Mouse (Mus musculus) liver, embryonic 13.5 days (tissue): Measurements from ENCODE around the gene Polr3e. TPM values are rescaled to one million over a fixed set of nuclear protein-coding genes. Genes with fewer than 3 reads are reported as not detected.

Source experiments
- ATAC-seq: fragments of 200-750 bp; cut with Nextera tagmentation; 2 replicates; pipeline ENCODE4 v1.8.0; 2017; ENCODE audit warnings: low read depth, mild to moderate bottlenecking, moderate number of reproducible peaks, moderate library complexity
- DNase-seq: peaks from one replicate; pipeline ENCODE4 v3.0.0; 2022
- H3K27ac ChIP-seq: fragments of 300-500 bp; sonication (generic); 2 replicates; pipeline ENCODE4 v1.5.1; 2015; ENCODE audit warnings: moderate library complexity, mild to moderate bottlenecking, inconsistent platforms
- H3K27me3 ChIP-seq: fragments of 300-500 bp; sonication (generic); 2 replicates; pipeline ENCODE4 v1.6.1; 2015; ENCODE audit warnings: mild to moderate bottlenecking, inconsistent platforms
- H3K36me3 ChIP-seq: fragments of 300-500 bp; sonication (generic); 2 replicates; pipeline ENCODE4 v1.6.1; 2015; ENCODE audit warnings: mild to moderate bottlenecking, inconsistent platforms
- H3K4me1 ChIP-seq: fragments of 300-500 bp; sonication (generic); replicated peaks from 2 replicates; pipeline ENCODE4 v1.6.1; 2015; ENCODE audit warnings: inconsistent platforms
- H3K4me2 ChIP-seq: fragments of 300-500 bp; sonication (generic); 2 replicates; pipeline ENCODE4 v1.6.1; 2015; ENCODE audit warnings: inconsistent platforms, mild to moderate bottlenecking, moderate library complexity
- H3K4me3 ChIP-seq: fragments of 300-500 bp; sonication (generic); replicated peaks from 2 replicates; pipeline ENCODE4 v1.5.1; 2015; ENCODE audit warnings: mild to moderate bottlenecking, inconsistent platforms
- H3K9ac ChIP-seq: fragments of 300-500 bp; sonication (generic); 2 replicates; pipeline ENCODE4 v1.6.1; 2015; ENCODE audit warnings: mild to moderate bottlenecking, inconsistent platforms
- H3K9me3 ChIP-seq: fragments of 300-500 bp; sonication (generic); replicated peaks from 2 replicates; pipeline ENCODE4 v1.6.1; 2016; ENCODE audit warnings: inconsistent platforms
- WGBS: fragments of 180-500 bp; shearing (Covaris S2); methylation state at CpG from one replicate; pipeline ENCODE4 v1.1.7; 2015; ENCODE audit not compliant: insufficient replicate concordance; 5-methylcytosine and 5-hydroxymethylcytosine counted together
- polyA plus RNA-seq: library from polyadenylated mRNA; unstranded; fragments of >200 nt; fragmentation: Nextera tagmentation; extraction: Ambion mirVana; gene quantifications from 2 replicates; pipeline ENCODE4 v1.2.1, GENCODE M21; 2015

Gene Polr3e
- polyA plus RNA-seq, 1 experiment from 2014 or later = 19.3 TPM

GRCm38 (mm10) chr7:120980041-120980440 lies 62.5 kb downstream of the Polr3e start:
- ATAC-seq (peak; percentile 83), DNase-seq (peak; percentile 80)
- 14% methylated on average over 4 of the region's 4 CpGs for WGBS
- Histone ChIP-seq H3K9me3 (no peaks in the 10 kb centered on the region), H3K27me3 (no peaks in the 10 kb centered on the region; the same call in 1 of the 2 replicates), H3K4me2 (peak overlapping the region; percentile 83), H3K9ac (peak overlapping the region; percentile 95), H3K27ac (peak overlapping the region; percentile 98), H3K4me3 (peak overlapping the region; percentile 95), H3K36me3 (peaks cover 12% of the 10 kb centered on the region), H3K4me1 (peaks cover 59% of the 10 kb centered on the region)

- Histone ChIP-seq H3K4me1 (peaks cover 50% of the 10 kb centered on the region), H3K36me3 (peaks cover 12% of the 10 kb centered on the region), H3K9ac (peak overlapping the region; percentile 95), H3K4me2 (peak overlapping the region; percentile 83), H3K4me3 (peak overlapping the region; percentile 95), H3K9me3 (no peaks in the 10 kb centered on the region), H3K27ac (peak overlapping the region; percentile 98), H3K27me3 (no peaks in the 10 kb centered on the region; the same call in 1 of the 2 replicates)
- WGBS = 3% methylated on average over 39 of the region's 39 CpGs
- peak; percentile 69 for DNase-seq
- ATAC-seq = peak; percentile 61
Observed at GRCm38 (mm10) chr7:120980931-120981924, 63.7 kb downstream of the Polr3e start.

- peak within 1 kb of the TSS; percentile 98 for H3K27ac ChIP-seq
- peaks cover under 1% of the 10 kb centered on the region; the same call in 1 of the 2 replicates for H3K27me3 ChIP-seq
- peak within 1 kb of the TSS; percentile 95 for H3K4me3 ChIP-seq
- H3K36me3 ChIP-seq = peaks cover 12% of the 10 kb centered on the region
- peaks cover 40% of the 10 kb centered on the region for H3K4me1 ChIP-seq
- no peaks in the 10 kb centered on the region for H3K9me3 ChIP-seq
- peak within 1 kb of the TSS; percentile 83 for H3K4me2 ChIP-seq
- H3K9ac ChIP-seq = peak within 1 kb of the TSS; percentile 95
- DNase-seq (peak; percentile 98), ATAC-seq (peak; percentile 87)
- WGBS = under 1% methylated on average over 46 of the region's 46 CpGs
Observed at GRCm38 (mm10) chr7:120982200-120982841, 64.8 kb downstream of the Polr3e start, which contains the start of the genes Cdr2 and Mfsd13b. TSS of gene Cdr2 (minus strand) at chr7:120982312. TSS of gene Mfsd13b (plus strand) at chr7:120982509.

- H3K27ac ChIP-seq = peak overlapping the region; percentile 78
- H3K9ac ChIP-seq = peak overlapping the region; percentile 86
- DNase-seq (no peak), ATAC-seq (no peak)
- peak overlapping the region; percentile 83 for H3K4me2 ChIP-seq
- H3K4me1 ChIP-seq = peaks cover 34% of the 10 kb centered on the region
- peaks cover 10% of the 10 kb centered on the region for H3K36me3 ChIP-seq
- H3K27me3 ChIP-seq = peaks cover 6% of the 10 kb centered on the region; the same call in 1 of the 2 replicates
- peak overlapping the region; percentile 95 for H3K4me3 ChIP-seq
- 6% methylated on average over 7 of the region's 7 CpGs for WGBS
- H3K9me3 ChIP-seq = no peaks in the 10 kb centered on the region
Observed at GRCm38 (mm10) chr7:120982968-120983367, 65.4 kb downstream of the Polr3e start.

GRCm38 (mm10) chr7:120991191-120991590 lies 73.6 kb downstream of the Polr3e start:
- WGBS = 74% methylated on average over 8 of the region's 8 CpGs
- H3K4me1 ChIP-seq = no peaks in the 10 kb centered on the region
- ATAC-seq (no peak), DNase-seq (no peak)
- H3K36me3 ChIP-seq = no peaks in the 10 kb centered on the region
- no peak overlapping the region for H3K4me2 ChIP-seq
- H3K27ac ChIP-seq = no peak overlapping the region
- H3K9me3 ChIP-seq = peaks cover 3% of the 10 kb centered on the region; the same call in 1 of the 2 replicates
- no peak overlapping the region for H3K9ac ChIP-seq
- H3K4me3 ChIP-seq = no peak overlapping the region
- 0 out of 2 replicates have a peak, but pooled peaks cover 8% of the 10 kb centered on the region for H3K27me3 ChIP-seq

Other genes starting within 250 kb of the Polr3e start
- 0.08 and 0.09 TPM in 2 replicates for gene Pdzd9, start 247.4 kb upstream of the Polr3e start, polyA plus RNA-seq
- 7.4 and 8.8 TPM in 2 replicates for gene Mosmo, start 240.1 kb upstream of the Polr3e start, polyA plus RNA-seq
- gene Vwa3a, start 178.4 kb upstream of the Polr3e start, polyA plus RNA-seq = 0.02 and 0.03 TPM in 2 replicates
- not detected in 2 replicates for gene Gm5737, start 105.4 kb upstream of the Polr3e start, polyA plus RNA-seq
- 42.2 and 44.2 TPM in 2 replicates for gene Eef2k, start 74.9 kb upstream of the Polr3e start, polyA plus RNA-seq
- 38.1 and 39.1 TPM in 2 replicates for gene Cdr2, start 64.6 kb downstream of the Polr3e start, polyA plus RNA-seq
- gene Mfsd13b, start 64.8 kb downstream of the Polr3e start, polyA plus RNA-seq = not detected in 2 replicates
- gene Mettl9, start 116.7 kb downstream of the Polr3e start, polyA plus RNA-seq = 50.9 and 59.3 TPM in 2 replicates
- 6.8 and 7.7 TPM in 2 replicates for gene Igsf6, start 156.8 kb downstream of the Polr3e start, polyA plus RNA-seq
- not detected in 2 replicates for gene Otoa, start 163.9 kb downstream of the Polr3e start, polyA plus RNA-seq